Mouse (Mus musculus): ENCODE measurements around the gene Ociad1. TPM values are rescaled to one million over a fixed set of nuclear protein-coding genes. Genes with fewer than 3 reads are reported as not detected.

Ociad1 gene
- polyA plus RNA-seq (2015; fragmentation: Nextera tagmentation; extraction: Ambion mirVana): 267 and 284 TPM in 2 replicates

DNA sequence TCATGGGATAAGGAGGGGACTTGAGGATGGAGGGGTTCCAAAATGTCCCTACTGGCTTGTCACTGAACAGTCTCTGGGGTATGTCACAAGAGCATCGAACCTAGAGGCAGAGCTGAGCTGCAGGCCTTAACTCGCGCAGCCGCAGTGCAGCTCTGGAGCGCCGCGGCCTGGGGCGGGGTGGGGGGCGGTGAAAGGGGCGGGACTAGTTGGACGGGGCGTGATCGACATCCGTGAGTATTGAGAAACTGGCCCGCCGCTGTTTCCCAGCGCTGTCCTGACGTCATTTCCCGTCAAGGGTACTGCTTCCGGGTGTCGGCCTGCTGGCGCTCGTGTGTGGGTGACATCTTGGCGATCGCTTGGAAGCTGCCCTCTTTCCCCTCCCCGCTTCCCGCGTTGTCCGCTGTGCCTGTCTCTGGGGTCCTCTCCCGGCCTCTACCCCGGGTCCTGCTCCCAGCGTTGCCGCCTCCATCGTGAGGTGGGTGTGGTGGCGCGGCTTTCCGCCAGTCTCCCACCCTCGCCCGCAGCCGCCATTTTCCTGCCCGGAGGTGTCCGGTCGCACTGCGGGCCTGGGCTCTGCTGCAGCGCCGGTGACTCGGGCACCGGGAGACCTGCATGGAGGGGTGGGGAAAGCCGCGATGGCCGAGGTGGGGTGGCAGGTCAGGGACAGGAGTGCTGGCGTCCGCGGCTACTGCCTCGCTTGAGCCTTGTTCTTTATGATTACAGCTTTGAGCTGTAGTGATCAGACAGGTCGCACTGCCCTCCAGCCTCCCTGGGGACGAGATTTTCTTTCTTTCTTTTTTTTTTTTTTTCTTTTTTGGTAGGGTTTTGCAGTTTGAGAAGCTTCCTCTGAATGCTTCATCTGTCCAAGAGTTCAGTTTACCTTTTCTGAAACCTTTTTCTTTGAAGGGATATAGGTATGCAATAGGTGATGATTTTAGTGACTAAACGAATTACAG, at the start of gene Ociad1:
Gene Ociad1 (plus strand): TSS at position 283 of the 956 bp plus-strand sequence.
- WGBS: under 1% methylated on average over 55 of the region's 58 CpGs
- H3K4me3 ChIP-seq: peak within 1 kb of the TSS; percentile 90
- H3K9me3 ChIP-seq: no peaks in the 10 kb centered on the region
- H3K36me3 ChIP-seq: peaks cover 18% of the 10 kb centered on the region
- no peaks in the 10 kb centered on the region for H3K27me3 ChIP-seq
- H3K4me1 ChIP-seq (replicated peaks): peaks cover 22% of the 10 kb centered on the region
- peak within 1 kb of the TSS; percentile 93 for H3K9ac ChIP-seq
- peak; percentile 100 for ATAC-seq (ENCODE audit: low FRiP score)
- peak within 1 kb of the TSS; percentile 76 for H3K4me2 ChIP-seq
- peak within 1 kb of the TSS; percentile 97 for H3K27ac ChIP-seq

DNA sequence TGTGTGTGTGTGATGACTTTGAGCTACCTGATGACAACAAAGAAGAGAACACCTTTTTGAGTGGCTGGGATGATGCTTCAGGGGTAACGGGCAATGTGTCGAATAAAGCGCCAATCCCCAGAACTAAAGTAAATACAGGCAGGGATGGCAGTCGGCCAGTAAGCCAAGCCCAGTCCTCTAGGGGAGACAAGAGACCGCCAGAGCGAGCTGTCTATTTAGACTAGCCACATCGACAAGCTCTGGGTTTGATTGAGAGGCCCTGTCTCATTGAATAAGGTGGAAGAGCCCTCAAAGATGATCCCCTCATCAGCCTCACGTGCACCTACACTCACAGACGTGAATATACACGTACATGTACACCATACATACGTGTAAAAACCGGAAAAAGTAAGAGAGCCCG, 48.2 kb upstream of the Ociad1 start:
- Histone ChIP-seq H3K4me3 (no peak overlapping the region), H3K27ac (no peak overlapping the region), H3K4me1 (replicated peaks) (peaks cover 49% of the 10 kb centered on the region), H3K9me3 (no peaks in the 10 kb centered on the region), H3K36me3 (no peaks in the 10 kb centered on the region), H3K4me2 (no peak overlapping the region), H3K9ac (no peak overlapping the region), H3K27me3 (no peaks in the 10 kb centered on the region)
- no peak for ATAC-seq (ENCODE audit: low FRiP score)
- 66% methylated on average over 13 of the region's 13 CpGs for WGBS

GRCm38 (mm10) chr5:73246414-73246813, 46.2 kb upstream of the Ociad1 start:
- Histone ChIP-seq H3K4me2 (no peak overlapping the region), H3K36me3 (no peaks in the 10 kb centered on the region), H3K9me3 (no peaks in the 10 kb centered on the region), H3K4me1 (replicated peaks) (peaks cover 49% of the 10 kb centered on the region), H3K4me3 (no peak overlapping the region), H3K27ac (no peak overlapping the region), H3K9ac (no peak overlapping the region), H3K27me3 (no peaks in the 10 kb centered on the region)
- 90% methylated on average over 6 of the region's 6 CpGs for WGBS
- no peak for ATAC-seq (ENCODE audit: low FRiP score)

DNA sequence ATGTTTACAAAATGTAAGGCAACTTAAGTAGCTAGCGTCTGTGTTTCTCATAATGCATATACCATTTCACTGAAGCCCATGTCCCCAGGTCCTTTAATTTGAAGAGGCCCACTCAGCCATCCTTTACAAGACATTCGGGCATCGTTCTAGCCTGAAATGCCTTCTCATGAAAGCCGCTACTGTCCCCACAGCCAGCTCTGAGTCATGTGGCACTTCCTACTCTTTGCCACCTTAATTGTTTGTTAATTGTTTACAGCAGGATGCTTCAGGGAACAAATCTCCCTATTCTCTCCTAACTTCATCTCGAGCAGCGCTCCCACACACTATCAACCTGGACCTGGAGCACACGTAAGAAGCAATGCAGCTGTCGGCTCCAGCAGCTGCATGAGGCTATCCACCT, 44.4 kb upstream of the Ociad1 start:
- Histone ChIP-seq H3K9ac (no peak overlapping the region), H3K4me1 (replicated peaks) (peaks cover 35% of the 10 kb centered on the region), H3K9me3 (no peaks in the 10 kb centered on the region), H3K36me3 (no peaks in the 10 kb centered on the region), H3K4me2 (no peak overlapping the region), H3K27me3 (no peaks in the 10 kb centered on the region), H3K4me3 (no peak overlapping the region), H3K27ac (no peak overlapping the region)
- WGBS: 78% methylated on average over 8 of the region's 8 CpGs
- no peak for ATAC-seq (ENCODE audit: low FRiP score)

GRCm38 (mm10) chr5:73249341-73249740, 43.2 kb upstream of the Ociad1 start:
- 95% methylated on average over 4 of the region's 4 CpGs for WGBS
- Histone ChIP-seq H3K4me1 (replicated peaks) (peaks cover 38% of the 10 kb centered on the region), H3K4me2 (no peak overlapping the region)

GRCm38 (mm10) chr5:73252739-73253138, 39.8 kb upstream of the Ociad1 start:
- ATAC-seq (ENCODE audit: low FRiP score): no peak
- H3K4me1 ChIP-seq (replicated peaks): peaks cover 36% of the 10 kb centered on the region

More at GRCm38 (mm10) chr5:73249341-73249740, 43.2 kb upstream of the Ociad1 start:
- H3K9me3 ChIP-seq: no peaks in the 10 kb centered on the region
- no peak overlapping the region for H3K4me3 ChIP-seq
- no peaks in the 10 kb centered on the region for H3K27me3 ChIP-seq
- no peak overlapping the region for H3K27ac ChIP-seq
- H3K9ac ChIP-seq: no peak overlapping the region
- ATAC-seq (ENCODE audit: low FRiP score): no peak
- H3K36me3 ChIP-seq: no peaks in the 10 kb centered on the region

GRCm38 (mm10) chr5:73254660-73255059, 37.9 kb upstream of the Ociad1 start:
- Histone ChIP-seq H3K9me3 (no peaks in the 10 kb centered on the region), H3K9ac (peak overlapping the region; percentile 96), H3K4me1 (replicated peaks) (peaks cover 24% of the 10 kb centered on the region), H3K4me2 (peak overlapping the region; percentile 73), H3K27ac (peak overlapping the region; percentile 97; the same call in 1 of the 2 replicates), H3K27me3 (no peaks in the 10 kb centered on the region), H3K4me3 (peak overlapping the region; percentile 94), H3K36me3 (no peaks in the 10 kb centered on the region)
- 46% methylated on average over 5 of the region's 5 CpGs for WGBS
- no peak for ATAC-seq (ENCODE audit: low FRiP score)

More at GRCm38 (mm10) chr5:73252739-73253138, 39.8 kb upstream of the Ociad1 start:
- Histone ChIP-seq H3K9me3 (no peaks in the 10 kb centered on the region), H3K4me3 (no peak overlapping the region), H3K4me2 (no peak overlapping the region), H3K9ac (no peak overlapping the region), H3K27me3 (no peaks in the 10 kb centered on the region), H3K27ac (no peak overlapping the region), H3K36me3 (no peaks in the 10 kb centered on the region)

DNA sequence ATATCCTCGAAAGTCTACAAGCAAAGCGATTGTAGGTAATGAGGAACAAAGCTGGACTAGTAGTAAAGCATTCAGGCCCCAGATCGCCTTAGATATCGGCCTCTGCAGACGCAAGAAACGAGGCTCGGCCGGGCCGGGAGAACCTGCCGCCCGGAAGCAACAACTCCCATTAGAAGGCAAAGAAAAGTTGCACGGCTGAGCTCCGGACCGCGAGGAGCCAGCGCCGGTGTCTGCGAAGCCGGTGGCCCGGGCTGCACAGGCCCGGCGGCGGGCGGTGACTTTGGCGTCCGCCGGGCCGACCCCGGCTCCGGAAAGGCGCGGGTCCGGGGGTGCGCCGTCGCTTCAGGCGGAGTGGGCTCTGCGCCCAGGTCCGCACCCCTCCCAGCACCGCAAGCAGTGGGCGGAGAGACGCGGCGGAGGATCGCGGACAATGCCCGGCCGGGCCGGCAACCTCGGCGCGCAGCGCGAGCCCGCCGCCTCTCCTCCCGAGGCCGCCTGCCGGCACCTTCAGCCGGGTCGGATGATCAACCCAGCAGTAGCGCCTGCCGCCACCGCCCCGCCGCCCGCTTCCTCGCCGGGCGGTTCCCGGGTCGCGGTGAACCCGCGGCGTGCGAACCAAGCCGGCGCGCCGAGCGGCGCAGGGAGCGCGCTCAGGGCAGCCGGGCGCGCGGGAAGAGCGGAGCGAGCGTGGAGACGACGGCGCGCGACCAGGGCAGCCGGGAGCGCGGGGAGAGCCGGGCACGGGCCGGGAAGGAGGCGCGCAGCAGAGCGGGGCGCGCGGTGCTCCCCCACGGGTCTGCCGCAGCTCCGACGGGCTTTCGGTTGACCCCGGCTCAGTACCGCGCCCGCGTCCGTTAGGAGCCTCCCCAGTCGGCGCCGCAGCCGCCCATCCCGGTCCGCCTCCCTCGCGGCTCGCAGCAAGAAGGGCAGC, 37.0 kb upstream of the Ociad1 start:
- Histone ChIP-seq H3K9ac (peak overlapping the region; percentile 96), H3K27me3 (no peaks in the 10 kb centered on the region), H3K27ac (peak overlapping the region; percentile 97), H3K9me3 (no peaks in the 10 kb centered on the region), H3K36me3 (no peaks in the 10 kb centered on the region), H3K4me1 (replicated peaks) (peaks cover 20% of the 10 kb centered on the region), H3K4me3 (peak overlapping the region; percentile 94), H3K4me2 (peak overlapping the region; percentile 73)
- ATAC-seq (ENCODE audit: low FRiP score): peak; percentile 65
- WGBS: under 1% methylated on average over 76 of the region's 129 CpGs

- peaks cover 20% of the 10 kb centered on the region for H3K4me1 ChIP-seq (replicated peaks)
- H3K9me3 ChIP-seq: no peaks in the 10 kb centered on the region
- H3K36me3 ChIP-seq: no peaks in the 10 kb centered on the region
- ATAC-seq (ENCODE audit: low FRiP score): peak; percentile 99
- peak within 1 kb of the TSS; percentile 94 for H3K4me3 ChIP-seq
- under 1% methylated on average over 44 of the region's 44 CpGs for WGBS
- H3K9ac ChIP-seq: peak within 1 kb of the TSS; percentile 96
- H3K4me2 ChIP-seq: peak within 1 kb of the TSS; percentile 73
- no peaks in the 10 kb centered on the region for H3K27me3 ChIP-seq
- H3K27ac ChIP-seq: peak within 1 kb of the TSS; percentile 97
These were observed 36.1 kb upstream of the Ociad1 start, which contains the start of gene Fryl for GRCm38 (mm10) chr5:73256352-73257065. Gene Fryl, minus strand, starts transcription at chr5:73256619.

DNA sequence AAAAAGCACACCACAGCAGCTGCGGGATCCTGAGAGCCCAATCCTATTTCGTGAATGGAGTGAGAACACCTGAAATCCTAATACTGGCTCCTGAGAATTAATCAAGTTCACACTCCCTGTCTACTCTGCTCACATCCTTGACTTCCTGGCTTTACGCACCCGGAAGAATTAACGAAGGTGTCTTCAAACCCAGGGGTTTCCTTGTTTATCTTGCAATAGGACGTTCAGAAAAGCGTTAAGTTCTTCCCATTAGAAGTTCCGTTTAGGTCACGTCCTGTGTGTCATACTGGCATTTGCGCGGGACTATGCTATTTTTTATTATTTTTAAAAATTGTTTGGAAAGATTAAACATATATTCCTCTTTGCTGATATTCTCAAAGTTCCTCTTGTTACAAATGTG, 35.5 kb upstream of the Ociad1 start:
- Histone ChIP-seq H3K4me2 (peak overlapping the region; percentile 61), H3K9ac (peak overlapping the region; percentile 31), H3K27me3 (no peaks in the 10 kb centered on the region), H3K36me3 (no peaks in the 10 kb centered on the region), H3K27ac (peak overlapping the region; percentile 61), H3K9me3 (no peaks in the 10 kb centered on the region), H3K4me3 (peak overlapping the region; percentile 94), H3K4me1 (replicated peaks) (peaks cover 20% of the 10 kb centered on the region)
- 7% methylated on average over 11 of the region's 11 CpGs for WGBS
- ATAC-seq (ENCODE audit: low FRiP score): no peak

DNA sequence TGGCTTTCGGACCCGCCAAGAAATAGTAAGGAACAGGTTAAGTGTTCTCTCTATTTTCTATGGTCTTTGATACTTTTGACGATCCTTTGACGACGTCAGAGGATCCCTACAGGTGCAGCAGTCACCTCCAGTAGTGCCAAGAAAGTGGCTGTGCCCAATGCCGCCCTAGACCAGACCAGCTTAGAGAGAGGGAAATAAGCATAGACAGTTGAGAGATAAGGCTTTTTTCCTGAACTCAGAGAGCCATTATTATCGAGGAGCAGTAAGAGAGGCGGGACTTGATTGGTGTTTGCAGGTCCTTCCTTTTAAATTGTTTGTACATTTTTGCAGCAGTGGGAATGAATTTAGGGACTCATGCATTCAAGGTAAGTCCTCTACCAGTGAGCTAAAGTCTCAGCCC, 34.9 kb upstream of the Ociad1 start:
- Histone ChIP-seq H3K4me1 (replicated peaks) (peaks cover 20% of the 10 kb centered on the region), H3K36me3 (no peaks in the 10 kb centered on the region), H3K4me3 (0 out of 2 replicates have a peak overlapping the region, but pooled peaks have one; percentile 94), H3K9ac (peak overlapping the region; percentile 31; the same call in 1 of the 2 replicates), H3K27me3 (no peaks in the 10 kb centered on the region), H3K4me2 (peak overlapping the region; percentile 61), H3K27ac (no peak overlapping the region), H3K9me3 (no peaks in the 10 kb centered on the region)
- 62% methylated on average over 8 of the region's 8 CpGs for WGBS
- no peak for ATAC-seq (ENCODE audit: low FRiP score)
